Mouse (Mus musculus) right cerebral cortex, adult 2 months (tissue): ENCODE data around the gene Cbx6.

ENCODE experiments used
- DNase-seq, 2 experiments: peaks; one replicate each; pipeline ENCODE4 v3.0.0; 2021 to 2022; ENCODE audit warnings: low spot score in 2 of 2

Cbx6 gene

DNA sequence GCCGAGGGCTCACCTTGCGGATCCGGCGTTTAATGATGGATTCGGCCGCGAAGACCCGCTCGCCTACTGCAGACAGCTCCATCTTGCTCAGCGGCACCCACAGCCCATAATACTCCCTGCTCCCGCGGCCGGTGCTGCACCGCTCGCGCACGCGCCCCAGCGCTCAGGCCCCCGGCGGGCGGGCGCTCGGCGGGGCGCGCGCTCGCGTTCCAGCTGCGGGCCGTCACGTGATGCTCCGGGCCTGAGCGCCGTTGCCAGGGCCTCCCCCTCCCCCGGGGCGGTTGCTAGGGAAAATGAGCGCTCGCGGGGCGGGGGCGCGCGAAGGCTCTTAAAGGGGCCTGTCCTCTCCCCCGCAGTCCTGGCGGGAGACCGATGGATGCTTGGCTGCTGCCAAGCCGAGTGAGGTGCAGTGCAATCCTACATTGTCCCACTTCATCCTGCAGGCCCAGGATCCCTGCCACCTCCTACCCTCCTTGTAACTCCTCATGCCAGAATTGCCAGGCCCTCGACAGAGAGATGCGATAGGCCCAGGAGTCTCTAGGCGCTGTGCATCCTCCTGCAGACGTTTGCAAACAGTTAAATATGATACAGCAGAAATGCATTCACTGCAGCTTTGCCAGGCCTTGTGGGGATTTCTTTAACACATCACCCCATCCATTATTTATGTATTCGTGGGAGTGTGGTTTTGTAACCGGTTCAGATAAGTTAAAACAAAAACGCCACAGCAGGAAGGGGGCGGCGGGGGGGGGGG lies at the start of gene Cbx6, which contains the start of gene Npcd:
Cbx6 (minus strand) TSS at position 559 of the 751 bp plus-strand sequence.
Npcd (minus strand) TSS at position 108 of the 751 bp plus-strand sequence.
- DNase-seq: peak; percentile 98 to 99

DNA sequence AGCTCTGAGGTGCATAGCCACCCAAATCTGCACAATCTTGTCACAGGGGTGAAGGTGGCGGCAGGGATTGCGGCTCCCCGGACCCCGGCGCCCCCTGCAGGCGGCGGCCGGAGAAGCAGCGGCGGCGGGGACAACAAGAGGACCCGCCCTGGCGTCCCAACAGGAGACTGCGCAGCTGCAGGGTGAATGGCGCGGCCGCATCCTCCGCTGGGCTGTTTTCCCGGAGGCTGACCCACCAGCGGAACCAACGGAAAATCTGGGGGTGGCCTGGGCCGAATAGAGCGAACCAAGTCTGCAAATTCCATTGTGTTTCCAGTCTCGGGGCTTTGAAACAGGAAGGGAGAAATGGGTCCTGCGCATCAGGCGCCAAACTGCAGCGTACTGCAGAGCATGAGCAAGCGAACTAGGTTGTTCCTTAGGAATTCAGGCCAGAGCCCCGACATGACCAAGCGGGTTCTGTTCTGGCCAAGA lies 48.9 kb upstream of the Cbx6 start:
- peak; percentile 93 to 95 for DNase-seq

DNA sequence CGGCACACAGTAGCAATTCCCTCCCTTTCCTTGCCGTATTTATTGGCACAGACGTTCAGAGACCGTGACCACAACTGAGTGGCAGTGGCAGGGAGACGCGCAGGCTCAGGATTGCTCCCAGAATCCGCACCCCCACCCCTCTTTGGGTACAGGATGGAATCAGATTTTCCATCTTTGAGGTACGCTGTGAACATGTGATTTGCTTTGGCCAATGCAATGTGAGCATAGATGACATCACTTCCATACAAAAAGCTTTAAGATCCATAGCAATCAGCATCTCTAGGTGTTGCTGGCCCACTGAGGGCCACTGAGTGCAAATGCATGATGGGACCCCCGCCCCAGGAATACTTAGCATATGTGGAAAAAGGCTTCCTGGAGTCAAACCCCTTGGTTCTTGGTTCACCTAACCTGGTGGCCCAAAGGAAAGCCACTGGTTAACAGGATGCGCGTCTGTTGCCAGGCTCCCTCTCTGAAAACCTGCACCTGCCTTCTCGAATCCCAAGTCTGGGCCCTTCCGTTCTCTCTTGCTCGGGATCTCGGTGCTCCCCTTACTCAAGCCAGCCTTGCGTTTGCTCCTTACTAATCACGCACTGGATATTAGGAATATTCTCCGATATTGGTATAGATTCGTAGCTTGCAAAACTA lies 48.3 kb upstream of the Cbx6 start:
- peak; percentile 64 to 75 for DNase-seq

DNA sequence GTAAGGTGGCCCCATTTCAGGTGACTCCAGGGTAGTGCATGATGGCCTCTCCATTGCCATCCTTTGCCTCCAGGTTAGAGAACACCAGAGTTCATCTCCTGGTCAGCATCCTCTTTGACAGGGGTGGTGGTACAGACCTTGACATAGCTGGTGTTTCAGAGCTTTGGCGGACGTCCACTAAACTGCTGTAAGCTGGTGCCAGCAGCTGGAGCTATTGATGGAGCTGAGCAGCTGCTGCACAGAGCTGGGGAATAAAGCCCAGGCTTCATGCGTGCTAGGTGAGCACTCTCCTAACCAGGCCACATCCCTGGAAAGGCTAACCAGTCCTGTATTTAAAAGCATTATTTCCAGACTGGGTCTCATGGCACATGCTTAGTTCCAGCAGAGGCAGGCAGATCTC lies 46.0 kb upstream of the Cbx6 start:
- no peak for DNase-seq

DNA sequence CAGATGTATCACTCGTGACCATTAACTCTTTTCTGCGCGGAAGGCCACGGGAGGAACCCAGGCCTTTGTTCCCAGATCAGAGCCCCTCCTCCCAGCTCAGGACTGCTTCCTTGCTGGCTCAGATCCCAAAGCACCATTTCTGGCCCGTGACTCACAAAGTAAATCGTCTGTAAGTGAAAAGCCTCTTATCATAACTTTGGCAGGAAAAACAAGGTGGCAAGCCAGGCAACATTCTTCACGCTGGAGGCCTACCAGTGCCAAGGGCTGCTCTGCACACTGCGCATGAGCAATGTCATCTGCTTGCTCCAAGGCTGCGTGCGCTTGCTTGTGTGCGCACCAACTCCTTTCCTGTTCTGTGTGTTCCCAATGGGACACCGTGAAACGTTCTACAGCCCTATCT lies 44.8 kb upstream of the Cbx6 start:
- DNase-seq: peak; percentile 66 to 76

DNA sequence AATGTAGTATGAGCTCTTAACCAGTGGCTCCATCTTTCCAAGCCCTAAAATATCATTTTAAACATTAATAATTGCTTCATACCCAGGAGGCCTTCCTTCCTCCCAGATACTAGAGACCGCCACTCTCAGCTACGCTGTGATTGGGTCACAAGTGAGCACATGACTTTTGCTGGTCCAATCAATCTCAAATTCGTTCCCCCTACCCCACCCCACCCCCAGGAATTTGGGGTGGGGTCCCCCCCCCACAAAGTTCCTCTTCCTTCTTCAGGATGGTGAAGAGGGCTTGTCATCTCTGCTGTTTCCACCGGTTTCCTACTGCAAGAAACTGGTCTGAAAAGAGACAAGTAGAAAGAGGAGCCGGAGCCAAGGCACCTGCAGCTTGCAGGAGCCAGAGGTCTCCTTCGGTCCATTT lies 44.2 kb upstream of the Cbx6 start:
- DNase-seq: no peak

DNA sequence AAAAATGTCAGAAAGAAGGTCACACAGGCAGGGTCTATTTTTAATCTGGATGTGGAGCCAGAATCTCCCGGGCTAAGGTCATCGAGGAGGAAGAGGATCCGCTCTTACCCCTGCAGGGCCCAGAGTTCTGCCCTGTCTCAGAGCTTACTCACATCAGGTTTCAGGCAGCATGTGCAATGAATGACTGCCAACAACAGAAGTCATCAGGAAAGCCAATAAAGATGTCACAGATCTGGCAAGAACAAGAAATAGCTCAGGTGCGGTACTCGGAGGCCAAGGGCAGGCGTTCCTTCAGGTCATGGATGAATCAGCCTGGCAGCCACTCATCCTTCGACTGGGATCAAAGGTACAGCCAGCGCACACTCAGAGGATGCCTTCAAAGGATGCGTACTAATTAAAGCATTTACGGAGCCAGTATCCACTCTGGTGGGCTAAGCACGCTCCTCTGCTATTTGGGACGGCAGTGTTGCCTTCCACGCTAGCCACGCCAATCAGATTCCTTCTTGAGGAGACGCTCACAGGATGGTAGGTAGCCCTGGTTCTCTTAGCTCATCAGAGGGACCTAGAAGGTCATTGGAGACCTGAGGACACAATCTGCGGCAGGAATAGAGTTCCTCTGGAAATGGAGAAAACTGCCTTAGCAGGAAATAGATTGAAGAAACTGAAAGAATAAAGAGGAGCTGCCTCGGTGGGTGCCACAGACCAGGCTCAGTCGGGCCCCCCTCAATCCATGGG lies 40.9 kb upstream of the Cbx6 start:
- no peak for DNase-seq

DNA sequence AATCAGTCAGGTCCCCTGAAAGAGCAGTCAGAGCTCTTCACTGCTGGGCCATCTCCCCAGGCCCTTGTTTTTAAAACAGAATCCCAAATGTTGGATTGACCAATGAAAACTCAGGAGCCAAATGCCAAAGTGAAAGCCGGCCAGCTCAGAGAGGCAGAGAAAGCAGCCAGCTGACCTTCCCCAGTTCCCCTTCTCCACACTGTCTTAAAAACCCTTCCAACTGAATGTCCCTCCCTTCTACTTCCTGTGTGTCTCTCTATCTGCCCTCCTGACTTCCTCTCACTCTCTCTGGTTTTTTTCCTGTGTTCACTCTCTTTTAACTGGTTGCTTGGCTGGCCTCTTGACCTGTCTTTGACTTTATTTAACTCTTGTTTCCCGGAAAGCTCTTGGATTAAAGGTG lies 39.5 kb upstream of the Cbx6 start:
- DNase-seq: no peak

DNA sequence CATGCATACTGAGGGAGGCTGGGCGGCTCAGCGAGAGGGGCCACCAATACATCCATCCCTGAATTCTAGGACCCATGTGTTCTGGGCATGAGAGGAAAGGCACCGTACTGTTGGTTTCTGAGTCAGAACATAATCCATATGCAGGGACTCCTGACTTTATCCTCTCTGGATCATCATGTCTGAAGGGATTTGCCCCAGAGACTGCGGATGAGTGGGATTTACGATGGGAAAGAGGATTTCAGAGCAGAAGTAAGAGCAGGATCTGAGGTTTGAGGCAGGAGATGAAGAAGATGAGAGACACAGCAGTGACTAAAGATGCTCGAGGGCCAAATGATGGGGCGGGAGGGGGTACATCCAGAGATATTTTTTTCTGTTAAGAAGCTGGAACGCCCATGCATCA lies 39.1 kb upstream of the Cbx6 start:
- DNase-seq: no peak

DNA sequence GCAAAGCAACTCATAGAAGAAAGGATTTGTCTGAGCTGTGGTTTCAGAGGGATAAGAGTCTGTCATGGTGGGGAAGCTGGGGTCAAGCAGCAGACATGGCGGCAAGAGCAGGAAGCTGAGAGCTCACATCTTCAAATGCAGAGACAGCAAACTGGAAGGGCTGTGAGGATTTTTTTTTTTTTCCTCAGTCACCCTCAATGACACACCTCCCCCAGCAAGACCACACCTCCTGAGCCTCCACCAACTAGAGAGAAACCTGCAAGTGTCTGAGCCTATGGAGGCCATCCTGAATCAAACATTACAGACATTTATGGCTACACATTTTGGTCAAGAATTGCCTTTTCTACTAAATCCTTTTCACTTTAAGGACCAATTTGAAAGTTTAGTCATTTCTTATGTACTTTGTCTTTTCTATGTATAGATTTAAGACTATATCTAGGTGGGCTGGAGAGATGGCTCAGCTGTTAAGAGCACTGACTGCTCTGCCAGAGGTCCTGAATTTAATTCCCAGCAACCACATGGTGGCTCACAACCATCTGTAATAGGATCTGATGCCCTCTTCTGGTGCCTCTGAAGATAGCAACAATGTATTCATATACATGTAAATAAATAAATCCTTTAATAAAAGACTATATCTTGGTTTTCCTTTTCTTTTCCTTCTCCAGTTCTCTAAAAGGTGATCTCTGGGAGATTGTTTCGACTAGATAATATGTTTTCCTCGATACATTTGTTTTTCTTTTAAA lies 32.9 kb upstream of the Cbx6 start:
- no peak for DNase-seq

DNA sequence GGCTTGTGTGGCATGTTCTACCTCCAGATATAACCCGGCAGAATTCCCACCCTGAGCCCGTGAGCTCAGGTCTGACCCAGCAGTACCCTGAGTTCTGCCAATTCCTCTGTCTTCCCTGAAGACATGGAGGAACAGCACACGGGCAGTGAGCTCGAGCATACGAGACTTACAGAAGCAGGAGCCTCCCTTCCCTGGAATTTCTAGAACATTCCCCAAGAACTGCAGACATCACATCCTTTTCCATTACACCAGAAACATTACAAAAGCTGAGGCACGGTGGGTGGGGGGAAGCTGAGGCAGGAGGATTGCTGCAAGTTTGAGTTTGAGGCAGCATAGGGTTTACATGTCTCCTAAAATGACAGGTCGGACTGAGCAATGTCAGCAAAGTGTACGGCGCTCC lies 25.3 kb upstream of the Cbx6 start:
- DNase-seq: no peak

DNA sequence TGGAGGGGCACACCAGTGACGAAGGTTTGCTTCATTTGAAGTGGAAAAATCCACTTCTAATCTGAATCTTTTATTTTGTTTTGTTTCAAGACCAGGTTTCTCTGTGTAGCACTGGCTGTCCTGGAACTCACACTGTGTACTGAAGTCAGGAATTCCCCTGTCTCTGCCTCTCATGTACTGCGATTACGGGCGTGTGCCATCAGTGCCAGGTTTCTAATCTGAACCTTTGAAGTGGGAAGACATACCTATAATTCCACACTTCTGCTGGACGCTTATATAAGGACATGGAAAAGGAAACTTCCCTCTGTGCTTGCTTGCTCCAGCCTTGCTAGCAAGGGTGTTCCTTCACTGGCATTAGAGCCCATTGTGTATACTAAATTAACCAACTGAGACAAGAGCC lies 24.5 kb upstream of the Cbx6 start:
- no peak for DNase-seq

DNA sequence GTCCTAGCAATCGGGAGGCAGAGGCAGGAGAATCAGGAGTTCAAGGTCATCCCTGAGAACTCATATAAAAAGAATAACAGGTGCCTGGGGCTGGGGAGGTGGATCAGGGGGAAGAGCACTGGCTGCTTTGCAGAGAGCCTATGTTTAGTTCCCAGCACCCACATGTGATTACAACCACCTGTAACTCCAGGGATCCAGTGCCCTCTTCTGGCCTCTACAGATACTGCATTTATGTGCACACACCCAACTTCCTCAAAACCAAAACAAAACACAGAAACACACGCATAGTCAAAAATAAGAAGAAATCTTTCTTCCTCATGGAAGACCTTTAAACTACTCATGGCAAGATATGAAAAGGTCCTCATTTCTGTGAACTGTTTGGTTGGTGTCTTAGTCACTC lies 15.7 kb upstream of the Cbx6 start:
- no peak for DNase-seq

DNA sequence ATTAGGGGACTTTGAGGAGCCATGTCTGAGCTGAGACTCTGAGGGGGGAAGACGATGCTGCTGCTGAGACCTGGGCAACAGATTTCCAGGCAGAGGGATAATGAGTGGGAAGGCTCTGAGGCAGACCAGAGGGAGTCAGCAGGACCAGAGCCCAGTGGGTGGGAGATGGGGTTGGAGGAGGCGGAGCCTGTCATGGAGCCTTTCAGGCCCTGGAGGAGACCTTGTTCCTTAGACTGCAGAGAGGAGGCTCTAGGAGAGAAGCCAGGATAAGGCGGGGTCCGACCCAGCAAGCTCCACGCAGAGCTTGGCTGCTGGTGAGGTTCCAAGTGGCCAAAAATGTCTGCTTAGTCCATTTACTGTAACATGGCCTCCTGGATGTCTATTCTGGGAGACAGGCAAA lies 12.6 kb upstream of the Cbx6 start:
- DNase-seq: peak; percentile 35 to 50

DNA sequence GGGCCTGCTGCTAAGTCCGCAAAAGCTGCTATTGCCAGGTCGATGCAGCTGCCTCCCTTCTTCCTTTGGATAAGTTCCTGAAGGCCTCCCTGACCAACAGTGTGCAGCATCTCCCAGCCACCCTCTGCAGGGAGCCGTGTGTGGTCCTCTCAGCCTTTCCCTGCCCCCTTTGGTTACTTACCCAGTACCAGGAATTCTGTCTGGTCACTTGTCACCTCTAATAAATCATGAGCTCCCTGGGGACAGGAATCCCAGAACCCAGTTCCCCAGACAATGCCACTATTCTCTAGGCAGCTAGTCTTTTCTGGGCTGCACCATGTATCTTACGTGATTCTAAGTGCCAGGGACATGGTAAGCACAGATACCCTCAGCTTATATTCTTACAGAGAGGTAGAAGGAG lies 11.5 kb upstream of the Cbx6 start:
- no peak for DNase-seq

DNA sequence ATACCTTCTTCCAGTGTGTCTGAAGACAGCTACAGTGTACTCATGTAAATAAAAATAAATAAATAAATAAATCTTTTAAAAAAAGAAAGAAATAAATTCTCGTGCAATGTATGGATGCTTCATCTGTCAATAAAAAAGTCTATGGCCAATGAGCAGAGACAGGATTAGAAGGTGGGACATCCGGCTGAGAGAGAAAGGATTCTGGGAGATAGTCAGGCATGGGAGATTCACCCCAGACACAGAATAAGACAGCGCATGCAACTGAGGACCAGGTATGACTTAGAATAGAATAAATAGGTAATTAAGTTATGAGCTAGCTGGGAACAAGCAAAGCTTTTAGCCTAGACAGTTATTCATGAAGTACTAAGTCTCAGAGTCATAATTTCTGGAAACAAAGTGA lies 8.5 kb upstream of the Cbx6 start:
- DNase-seq: no peak

DNA sequence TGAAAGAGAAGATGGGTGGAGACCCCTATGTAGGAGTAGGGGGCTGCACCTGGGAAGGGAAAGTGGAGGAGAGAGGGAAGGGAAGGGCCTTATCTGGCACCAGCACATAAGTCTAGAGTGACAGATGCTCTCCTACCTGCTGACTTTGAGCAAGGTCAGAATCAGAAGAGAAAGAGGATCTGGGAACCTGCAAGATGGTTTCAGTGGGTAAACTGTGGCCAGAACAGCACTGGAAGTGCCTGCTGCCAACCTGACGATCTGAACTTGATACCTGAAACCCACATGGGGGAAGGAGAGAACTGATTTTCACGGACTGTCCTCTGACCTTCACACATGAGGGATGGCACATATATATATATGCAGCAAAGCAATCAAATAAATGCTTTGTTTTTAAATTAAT lies 5.8 kb upstream of the Cbx6 start:
- DNase-seq: no peak

DNA sequence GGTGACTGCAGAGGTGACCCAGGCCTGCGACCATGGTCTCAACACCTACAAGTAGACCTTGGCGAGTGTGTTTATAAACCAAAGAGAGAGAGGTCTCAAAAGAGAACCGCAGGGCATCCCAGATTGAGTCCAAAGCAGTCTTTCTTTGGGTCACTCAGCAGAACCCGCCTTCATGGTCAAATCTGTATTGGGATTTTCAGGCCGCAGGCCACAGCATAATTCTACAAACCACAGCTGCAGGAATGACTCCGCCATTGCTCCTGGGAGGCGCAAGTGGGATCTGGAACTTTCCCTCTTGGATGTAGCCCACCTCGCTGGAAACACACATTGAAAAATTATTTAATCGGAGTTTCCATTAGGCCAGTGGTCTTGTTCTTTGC lies 383 bp upstream of the Cbx6 start:
- peak in 1 of 2 experiments; percentile 32 for DNase-seq

DNA sequence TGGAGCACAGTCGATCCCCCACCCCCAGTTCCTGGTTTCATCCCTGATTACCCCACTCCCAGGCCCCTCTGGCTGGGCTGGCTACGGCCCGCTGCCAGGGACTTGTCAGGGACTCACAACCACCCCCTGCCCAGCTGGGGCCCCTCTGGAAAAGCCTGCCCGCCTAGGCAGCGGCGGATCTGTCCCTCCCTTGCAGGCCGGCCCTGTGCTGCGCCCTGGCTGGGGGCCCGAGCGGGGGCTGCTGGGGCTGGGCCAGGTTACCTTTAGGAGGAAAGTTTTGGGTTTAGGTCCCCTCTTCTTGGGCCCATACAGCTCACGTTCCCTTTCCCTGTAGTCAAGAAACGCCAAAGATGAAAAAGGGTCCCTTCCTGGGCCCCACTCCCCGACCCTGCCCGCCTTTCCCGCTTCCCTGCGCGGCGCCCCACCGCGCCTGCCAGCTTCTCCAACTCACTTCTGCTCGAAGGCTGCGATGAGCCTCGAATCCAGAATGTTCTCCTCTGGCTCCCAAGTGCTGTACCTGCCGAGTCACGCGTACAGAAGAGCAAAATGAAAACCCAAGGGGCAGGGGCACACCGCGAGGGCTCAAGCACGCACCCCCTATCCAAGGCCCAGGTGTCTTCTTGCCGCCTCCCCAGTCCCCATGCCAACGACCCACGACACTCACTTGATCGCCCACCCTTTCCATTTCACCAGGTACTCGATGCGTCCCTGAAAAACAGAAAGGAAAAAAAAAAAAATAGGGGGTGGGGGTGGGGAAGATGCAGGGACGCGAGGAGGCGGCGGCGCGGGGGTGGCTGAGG lies 1.0 kb downstream of the Cbx6 start:
- DNase-seq: peak; percentile 29 to 41

DNA sequence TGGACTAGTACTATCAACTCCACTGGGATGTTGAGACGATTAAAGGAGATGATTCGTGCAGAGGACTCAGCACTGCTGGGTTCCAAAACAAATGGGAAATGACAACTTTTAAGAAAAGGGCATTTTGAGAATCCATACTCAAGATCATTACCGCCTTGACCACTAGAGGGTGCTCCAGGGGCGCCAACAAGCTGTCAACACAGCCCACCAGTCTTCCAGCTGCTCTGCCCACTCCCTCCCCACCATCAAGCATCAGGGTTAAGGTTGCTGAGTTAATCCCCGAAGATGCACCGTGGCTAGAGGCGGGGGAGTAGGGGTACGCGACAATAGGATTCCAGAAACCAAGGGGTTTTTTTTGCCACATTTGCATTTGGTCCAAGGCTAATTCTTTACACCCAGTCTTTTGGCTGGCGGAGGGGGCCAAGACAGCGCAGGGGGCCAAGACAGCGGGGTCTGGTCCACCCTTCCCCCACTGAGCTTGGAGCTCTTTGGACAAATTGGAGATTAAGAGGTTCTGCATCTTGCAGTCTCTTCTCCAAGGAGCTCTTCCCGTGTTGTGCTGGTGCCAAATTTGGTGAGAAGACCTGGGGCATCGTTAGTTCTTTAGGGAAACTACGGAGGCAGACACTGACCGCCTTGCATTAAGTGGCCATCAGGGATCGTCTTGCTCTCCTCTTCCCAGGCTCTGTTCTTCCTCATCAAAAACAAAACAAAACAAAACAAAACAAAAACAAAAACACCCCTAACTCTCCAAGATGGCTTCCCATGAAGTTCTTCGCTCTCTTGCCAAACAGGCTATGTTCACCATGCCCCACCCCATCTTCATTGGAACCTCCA lies 2.2 kb downstream of the Cbx6 start:
- DNase-seq: peak; percentile 89
